Mouse (Mus musculus) bone marrow macrophage, adult 2 months (primary cell): ENCODE measurements around the gene Col9a3. TPM values are rescaled to one million over a fixed set of nuclear protein-coding genes. Genes with fewer than 3 reads are reported as not detected.

Experiments
- H3K27ac ChIP-seq: 2 replicates; pipeline ENCODE4 v1.5.1; 2012; ENCODE audit warnings: low read depth, low read length; ENCODE audit not compliant: insufficient read depth
- H3K4me1 ChIP-seq: 2 replicates; pipeline ENCODE4 v1.6.1; 2012; ENCODE audit warnings: low read length; ENCODE audit not compliant: control insufficient read depth, insufficient read depth
- H3K4me3 ChIP-seq: 2 replicates; pipeline ENCODE4 v1.5.1; 2012; ENCODE audit warnings: mild to moderate bottlenecking, low read length, moderate library complexity; ENCODE audit not compliant: insufficient read depth
- CTCF ChIP-seq: IDR thresholded peaks from 2 replicates; pipeline ENCODE4 v1.5.1; 2012; ENCODE audit warnings: low read depth, mild to moderate bottlenecking, low read length, moderate library complexity
- POLR2A ChIP-seq: IDR thresholded peaks from 2 replicates; pipeline ENCODE4 v1.6.1; 2012; ENCODE audit warnings: mild to moderate bottlenecking, low read depth, low read length, borderline replicate concordance
- polyA plus RNA-seq: library from polyadenylated mRNA; stranded (reverse); fragments of >200 nt; gene quantifications from 2 replicates; pipeline ENCODE4 v1.2.4, GENCODE M21; 2012; ENCODE audit not compliant: missing spikeins, insufficient read depth, insufficient read length

Gene Col9a3
- polyA plus RNA-seq = 0.28 and 1.8 TPM in 2 replicates

GRCm38 (mm10) chr2:180597490-180597889 is at the start of gene Col9a3:
Col9a3 (plus strand) TSS chr2:180597790.
- H3K4me1 ChIP-seq = no peaks in the 10 kb centered on the region
- H3K4me3 ChIP-seq = no peak within 1 kb of the TSS
- no peak within 1 kb of the TSS for H3K27ac ChIP-seq
- TF ChIP-seq CTCF (no peak), POLR2A (no peak)

GRCm38 (mm10) chr2:180552340-180552739 is 45.2 kb upstream of the Col9a3 start:
- Histone ChIP-seq H3K27ac (no peak overlapping the region), H3K4me1 (peaks cover 9% of the 10 kb centered on the region), H3K4me3 (no peak overlapping the region)
- no peak for TF ChIP-seq CTCF
- TF ChIP-seq POLR2A = no peak

- H3K27ac ChIP-seq = no peak overlapping the region
- no peak for TF ChIP-seq CTCF
- no peak for TF ChIP-seq POLR2A
- H3K4me1 ChIP-seq = peaks cover 9% of the 10 kb centered on the region
- H3K4me3 ChIP-seq = no peak overlapping the region
Measured at GRCm38 (mm10) chr2:180555219-180555618, 42.4 kb upstream of the Col9a3 start.

GRCm38 (mm10) chr2:180556470-180556869 is 41.1 kb upstream of the Col9a3 start:
- Histone ChIP-seq H3K4me3 (no peak overlapping the region), H3K4me1 (peaks cover 9% of the 10 kb centered on the region), H3K27ac (no peak overlapping the region)
- TF ChIP-seq POLR2A = no peak
- TF ChIP-seq CTCF = no peak

- no peak overlapping the region for H3K27ac ChIP-seq
- peaks cover 9% of the 10 kb centered on the region for H3K4me1 ChIP-seq
- TF ChIP-seq POLR2A = no peak
- TF ChIP-seq CTCF = peak; percentile 30; the same call in 1 of the 2 replicates
- H3K4me3 ChIP-seq = no peak overlapping the region
Measured at GRCm38 (mm10) chr2:180560245-180560644, 37.3 kb upstream of the Col9a3 start.

GRCm38 (mm10) chr2:180562146-180562545 is 35.4 kb upstream of the Col9a3 start:
- no peak for TF ChIP-seq CTCF
- TF ChIP-seq POLR2A = no peak
- Histone ChIP-seq H3K4me1 (no peaks in the 10 kb centered on the region), H3K27ac (no peak overlapping the region), H3K4me3 (no peak overlapping the region)

- H3K4me3 ChIP-seq = no peak overlapping the region
- H3K4me1 ChIP-seq = no peaks in the 10 kb centered on the region
- no peak for TF ChIP-seq POLR2A
- TF ChIP-seq CTCF = no peak
- no peak overlapping the region for H3K27ac ChIP-seq
Measured at GRCm38 (mm10) chr2:180563296-180563695, 34.3 kb upstream of the Col9a3 start.

GRCm38 (mm10) chr2:180563841-180564240 is 33.7 kb upstream of the Col9a3 start:
- H3K4me3 ChIP-seq = no peak overlapping the region
- TF ChIP-seq POLR2A = no peak
- no peak for TF ChIP-seq CTCF
- peaks cover 2% of the 10 kb centered on the region; the same call in 1 of the 2 replicates for H3K4me1 ChIP-seq

GRCm38 (mm10) chr2:180566240-180566913 is 31.2 kb upstream of the Col9a3 start:
- Histone ChIP-seq H3K27ac (no peak overlapping the region), H3K4me3 (no peak overlapping the region), H3K4me1 (peaks cover 12% of the 10 kb centered on the region; the same call in 1 of the 2 replicates)
- TF ChIP-seq CTCF (peak; percentile 82), POLR2A (no peak)

More at GRCm38 (mm10) chr2:180563841-180564240, 33.7 kb upstream of the Col9a3 start:
- H3K27ac ChIP-seq = no peak overlapping the region

- TF ChIP-seq CTCF (no peak), POLR2A (no peak)
- H3K27ac ChIP-seq = no peak overlapping the region
- H3K4me3 ChIP-seq = no peak overlapping the region
- peaks cover 12% of the 10 kb centered on the region; the same call in 1 of the 2 replicates for H3K4me1 ChIP-seq
Measured at GRCm38 (mm10) chr2:180569028-180569643, 28.5 kb upstream of the Col9a3 start.

GRCm38 (mm10) chr2:180576482-180576881 is 21.1 kb upstream of the Col9a3 start:
- H3K27ac ChIP-seq = no peak overlapping the region
- peaks cover 15% of the 10 kb centered on the region for H3K4me1 ChIP-seq
- TF ChIP-seq POLR2A = no peak
- TF ChIP-seq CTCF = no peak
- no peak overlapping the region for H3K4me3 ChIP-seq
